Mouse (Mus musculus): ENCODE measurements at regions not wholly inside any gene's neighbourhood (a gene's known extent, or its start where the extent isn't known, plus 50 kb on each side); places are given as distances from the start of the nearest gene placed in this dataset.
A peak's percentile ranks its signal among the peaks of the same experiment; 100 is the strongest.

DNA sequence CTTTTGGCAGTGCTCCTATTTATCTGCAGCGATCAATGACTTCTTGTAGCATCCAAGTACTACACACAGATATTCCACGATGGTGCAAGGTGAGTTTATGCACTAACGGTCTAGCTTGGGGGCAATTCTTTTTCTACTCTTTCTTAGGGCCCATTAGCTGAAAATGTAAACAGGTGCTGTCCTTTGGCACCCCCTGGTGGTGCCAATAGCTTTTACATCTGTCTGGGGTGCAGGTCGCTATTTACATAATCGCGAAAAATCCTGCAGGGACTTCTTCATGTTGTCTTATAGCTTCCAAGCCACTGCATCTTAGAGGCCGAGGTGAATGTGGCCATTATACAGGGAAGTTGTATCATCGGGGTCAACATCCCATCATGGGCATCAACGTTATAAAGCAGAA lies 175.9 kb downstream of the Rps12 start:
- DNase-seq (ENCODE audit: low read depth, low spot score) = no peak

DNA sequence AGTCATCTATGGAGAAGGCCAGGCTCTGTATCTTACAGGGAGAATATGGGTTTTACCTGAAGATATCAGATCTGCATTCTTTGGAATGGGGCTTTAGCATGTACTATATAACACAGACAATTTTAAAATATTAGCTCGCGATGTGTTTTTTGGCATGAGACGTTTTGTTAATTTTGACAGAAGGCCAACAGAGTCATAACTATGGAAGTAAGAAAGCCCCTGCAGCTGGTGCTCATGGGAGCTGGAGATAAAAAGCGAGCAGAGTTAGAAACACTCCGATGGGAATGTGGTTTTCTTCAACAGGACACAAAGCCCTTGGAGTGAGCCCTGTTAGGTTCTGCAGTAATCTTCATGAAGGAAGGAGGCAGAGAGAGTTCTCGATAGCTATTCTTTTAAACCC lies 176.6 kb downstream of the Rps12 start:
- DNase-seq (ENCODE audit: low read depth, low spot score) = no peak

DNA sequence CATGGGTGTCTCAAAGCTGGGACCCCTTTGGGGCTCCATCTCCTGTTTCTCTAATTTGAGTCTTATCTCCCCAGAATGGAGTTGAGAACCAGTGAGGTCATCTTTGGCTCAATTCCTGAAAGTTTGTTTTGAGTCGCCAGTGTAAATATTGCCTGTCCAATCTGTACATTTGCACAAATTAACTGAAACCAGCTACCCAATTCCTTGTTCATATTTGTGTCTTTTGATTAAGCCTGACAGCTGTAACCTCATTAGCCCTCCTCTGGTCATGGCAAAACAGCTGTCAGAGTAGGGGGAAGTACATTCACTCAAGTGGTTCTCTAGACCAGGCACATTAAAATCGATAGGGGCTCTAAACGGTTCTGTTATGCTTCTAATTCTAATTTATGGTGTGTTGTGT lies 177.0 kb downstream of the Rps12 start:
- no peak for DNase-seq (ENCODE audit: low read depth, low spot score)

DNA sequence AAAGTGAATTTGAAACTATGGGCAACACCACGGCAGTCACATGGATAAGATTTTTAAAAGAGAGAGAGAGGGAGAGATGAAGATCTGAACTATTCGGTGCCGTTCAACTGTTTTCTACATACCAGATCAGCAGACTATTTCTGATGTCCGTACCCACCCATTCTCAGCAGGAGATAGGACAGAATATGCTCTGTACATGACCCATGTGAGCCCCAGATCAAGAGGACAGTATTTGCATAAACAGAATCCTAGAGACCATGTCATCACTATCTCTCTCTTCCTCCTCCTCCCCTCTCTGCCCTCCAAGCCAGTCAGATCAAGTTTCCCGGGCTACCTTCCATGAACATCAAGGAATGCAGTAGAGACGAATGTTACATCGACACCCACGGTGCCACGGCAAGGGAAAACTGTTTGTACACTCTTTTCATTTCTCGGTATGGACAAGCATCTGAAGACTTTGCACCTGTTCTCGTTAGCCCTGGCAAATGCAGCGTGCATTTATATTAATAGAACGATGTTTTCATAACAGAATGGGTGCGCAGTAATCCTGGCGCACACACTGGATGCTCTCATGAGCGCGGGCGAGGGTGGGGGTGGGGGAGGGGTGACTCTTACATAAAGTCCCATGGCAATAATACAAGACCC lies 177.7 kb downstream of the Rps12 start:
- no peak for DNase-seq (ENCODE audit: low read depth, low spot score)

DNA sequence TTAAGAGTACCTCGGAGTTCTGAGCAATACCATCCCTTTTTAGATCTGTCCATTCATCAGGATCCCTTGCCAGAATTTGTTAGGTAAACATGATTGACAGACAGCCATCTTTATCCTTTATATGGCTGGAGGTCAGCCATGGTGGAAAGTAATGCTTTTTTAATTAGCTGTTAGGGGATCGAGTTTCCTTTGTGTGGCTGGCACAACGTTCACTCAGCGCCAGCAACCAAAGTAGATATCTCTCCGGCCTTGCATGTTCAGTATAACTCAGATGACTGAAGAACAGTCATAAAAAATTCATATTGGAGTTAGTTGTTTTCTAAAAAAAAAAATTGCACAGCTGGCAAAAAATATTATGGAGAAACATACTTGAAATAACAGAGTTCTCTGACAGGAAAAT lies 186.4 kb downstream of the Rps12 start:
- no peak for DNase-seq (ENCODE audit: low read depth, low spot score)

DNA sequence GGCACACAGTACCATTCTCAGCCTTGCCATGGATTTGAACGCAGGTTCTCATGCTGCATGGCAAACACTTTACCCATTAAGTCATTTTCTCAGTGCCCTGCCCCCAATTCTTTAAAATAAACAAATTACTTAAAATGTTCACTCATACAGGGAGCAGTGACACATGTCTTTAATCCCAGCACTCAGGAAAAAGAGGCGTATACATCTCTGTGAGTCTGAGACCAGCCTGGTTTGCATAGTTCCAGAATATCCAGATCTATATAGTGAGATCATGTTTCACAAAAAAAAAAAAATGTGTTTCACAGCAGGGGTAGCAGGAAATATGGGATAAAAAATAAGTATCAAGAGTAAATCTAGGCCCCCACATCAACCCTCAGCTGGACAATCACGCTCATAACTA lies 191.5 kb downstream of the Rps12 start:
- DNase-seq (ENCODE audit: low read depth, low spot score) = no peak

DNA sequence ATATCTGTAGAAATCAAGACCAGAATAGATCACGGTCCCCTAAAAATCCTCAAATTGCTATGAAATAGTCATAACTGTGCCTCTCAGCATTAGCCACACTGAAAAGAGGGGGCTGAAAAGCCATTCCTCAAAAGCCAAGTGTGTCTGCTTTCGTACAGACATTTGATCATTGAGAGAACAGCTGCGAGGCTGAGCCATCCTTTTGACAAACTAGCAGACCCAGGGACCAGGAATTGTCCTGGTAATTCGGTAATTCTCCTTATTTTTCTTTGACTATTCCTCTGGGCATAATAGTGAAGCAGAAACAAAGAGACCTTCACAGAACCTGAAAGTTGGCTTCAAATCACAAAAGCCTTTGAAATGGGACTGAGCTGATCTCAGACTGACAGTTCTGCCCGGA lies 206.8 kb downstream of the Rps12 start:
- DNase-seq (ENCODE audit: low read depth, low spot score) = no peak

DNA sequence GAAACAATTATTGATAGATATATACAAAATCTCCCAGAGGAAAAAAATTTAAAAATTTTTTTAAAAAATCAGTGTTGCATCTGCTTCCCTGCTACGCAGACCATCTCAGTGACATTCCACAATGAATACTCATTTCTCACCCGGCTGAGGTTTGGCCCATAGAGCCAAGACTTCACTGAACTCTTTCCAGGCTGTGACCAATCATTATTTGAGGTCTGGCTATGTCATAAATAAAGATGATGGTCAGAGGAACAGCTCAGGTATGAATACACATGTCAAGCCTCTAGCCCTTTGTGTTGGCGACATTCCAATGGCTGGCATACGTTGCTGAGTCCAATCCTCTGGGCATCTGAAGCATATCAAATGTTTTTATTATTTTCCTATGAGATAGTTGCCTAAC lies 216.1 kb downstream of the Rps12 start:
- no peak for DNase-seq (ENCODE audit: low read depth, low spot score)

DNA sequence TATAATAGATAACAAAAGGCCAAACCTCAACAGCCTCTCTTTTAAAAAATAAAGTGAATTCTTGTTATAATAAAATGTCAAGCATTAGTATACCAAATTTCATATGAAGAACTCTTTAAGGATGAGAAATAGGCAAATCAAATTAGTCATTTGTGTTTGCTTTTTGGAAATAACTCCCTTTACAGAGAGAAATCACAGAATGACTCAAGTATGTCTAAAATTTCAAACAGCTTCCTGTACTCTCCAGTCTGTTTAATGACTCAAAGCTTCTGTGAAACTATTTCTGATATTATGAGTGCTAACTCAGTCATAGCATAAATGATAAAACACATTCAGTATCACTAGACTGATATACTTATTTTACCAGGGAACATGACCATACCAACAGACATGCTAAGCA lies 217.7 kb downstream of the Rps12 start:
- peak; percentile 12 for DNase-seq (ENCODE audit: low read depth, low spot score)

DNA sequence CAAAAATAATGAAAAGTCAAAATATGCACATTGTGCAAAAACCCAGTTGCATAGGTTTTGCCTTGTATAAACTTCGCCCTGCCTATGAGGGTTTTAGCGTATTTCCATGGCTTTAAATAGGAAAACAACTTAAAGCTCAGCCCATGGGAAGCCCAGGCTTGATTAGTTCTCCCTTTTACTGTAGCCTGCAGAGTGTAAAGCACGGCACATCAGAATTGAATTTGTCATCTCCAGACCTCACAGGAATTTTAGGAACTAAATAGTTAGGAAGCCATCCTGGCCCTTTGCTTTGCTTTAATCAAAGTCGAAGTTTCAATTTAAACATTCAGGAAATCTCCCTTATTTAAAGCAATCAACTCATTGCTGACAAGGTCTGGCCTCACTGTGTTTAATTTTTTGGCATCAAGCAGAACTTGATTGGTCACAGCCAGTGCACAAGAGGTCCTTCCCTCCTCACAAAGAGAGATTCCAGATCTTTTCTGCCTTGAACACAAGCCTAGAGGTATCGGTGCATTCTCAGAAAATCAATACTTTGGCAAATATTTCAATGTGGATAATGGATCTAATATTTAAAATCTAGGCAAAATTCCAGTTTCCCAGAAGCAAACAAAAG lies 211.8 kb upstream of the Eya4 start:
- DNase-seq (ENCODE audit: low read depth, low spot score) = no peak

DNA sequence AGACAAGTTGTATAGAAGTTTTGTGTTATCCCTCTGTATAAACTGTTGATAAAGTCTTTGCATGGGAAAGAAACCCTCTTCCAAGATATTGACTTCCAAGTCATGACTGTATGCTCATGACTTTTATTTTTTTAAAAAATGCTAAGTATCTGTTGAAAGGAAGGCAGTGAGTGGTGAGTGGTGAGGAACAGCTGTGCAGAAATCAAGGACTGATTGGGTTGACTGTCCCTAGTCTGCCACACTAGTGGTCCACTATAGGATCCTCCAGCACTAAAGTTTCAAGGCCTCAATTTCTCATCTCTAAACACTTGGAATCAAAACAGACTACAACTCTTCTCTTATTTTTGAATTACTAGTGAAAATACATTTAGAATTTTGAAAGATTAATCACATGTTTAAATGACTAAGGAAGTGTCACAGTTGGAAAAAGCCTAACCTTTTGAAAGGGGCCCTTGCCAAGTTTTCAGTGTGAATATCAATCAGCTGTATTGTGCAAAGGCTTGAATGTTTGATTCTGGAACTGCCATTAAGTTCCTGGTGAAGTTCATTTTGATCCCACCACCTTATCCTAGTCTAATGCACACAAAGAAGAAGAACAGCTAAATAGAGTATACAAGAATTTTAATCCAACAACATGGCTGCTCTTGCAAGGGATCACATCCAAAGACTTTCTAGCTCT lies 209.5 kb upstream of the Eya4 start:
- no peak for DNase-seq (ENCODE audit: low read depth, low spot score)

DNA sequence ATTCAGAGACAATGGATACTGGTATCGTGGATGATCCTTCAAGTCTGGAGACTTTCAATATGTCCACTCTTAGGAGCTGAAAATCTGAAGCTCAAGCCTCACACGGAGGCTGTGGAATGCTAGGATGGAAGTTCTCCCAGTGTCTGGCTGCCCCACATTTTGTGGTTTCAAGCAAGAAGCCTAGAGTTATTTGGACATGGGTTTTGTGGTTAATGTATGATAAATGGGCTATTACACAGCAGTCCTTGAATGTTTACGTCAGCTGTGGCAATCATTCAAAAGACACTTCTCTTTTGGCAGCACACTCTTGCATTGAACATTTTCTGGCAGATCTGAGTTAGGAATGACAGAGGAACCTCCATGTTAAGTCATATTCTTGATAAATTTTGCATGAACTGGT lies 207.2 kb upstream of the Eya4 start:
- no peak for DNase-seq (ENCODE audit: low read depth, low spot score)

DNA sequence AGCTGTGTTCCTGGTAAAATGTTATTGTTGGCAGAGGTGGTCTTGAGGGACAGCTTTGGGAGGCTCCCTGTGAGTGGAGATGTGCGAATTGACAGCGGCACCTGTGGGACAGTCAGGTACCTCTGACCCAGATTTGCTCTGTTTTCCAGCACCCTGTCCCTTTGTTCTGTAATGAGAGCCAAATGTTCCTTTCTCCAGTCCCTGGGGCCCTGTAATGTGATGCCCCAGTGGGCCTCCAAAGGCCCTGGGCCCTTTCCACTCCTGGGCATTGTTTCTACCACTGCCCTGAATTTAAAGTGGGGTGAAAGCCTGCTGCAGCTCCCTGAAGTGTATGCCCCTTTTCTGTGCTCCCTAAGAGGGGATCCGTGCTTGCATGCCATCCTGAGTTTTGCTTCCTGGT lies 198.6 kb upstream of the Eya4 start:
- no peak for DNase-seq (ENCODE audit: low read depth, low spot score)

DNA sequence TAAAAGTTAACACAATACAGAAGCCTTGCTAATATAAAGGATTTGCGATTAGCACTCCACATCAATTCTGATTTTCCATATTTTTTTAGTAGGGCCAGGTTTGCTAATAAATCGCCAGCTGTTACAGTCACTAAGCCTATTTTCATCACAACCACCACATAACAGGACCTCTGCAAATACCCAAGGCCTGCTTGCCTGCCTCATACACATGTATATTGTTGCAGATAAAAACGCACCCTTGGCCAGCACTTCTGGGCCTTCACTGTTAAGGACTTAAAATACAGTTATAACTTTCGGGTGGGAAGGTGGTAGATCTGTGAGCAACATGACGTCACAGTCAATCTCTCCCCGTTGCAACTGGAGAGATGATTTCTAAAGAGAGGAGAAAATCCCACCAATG lies 197.7 kb upstream of the Eya4 start:
- no peak for DNase-seq (ENCODE audit: low read depth, low spot score)

DNA sequence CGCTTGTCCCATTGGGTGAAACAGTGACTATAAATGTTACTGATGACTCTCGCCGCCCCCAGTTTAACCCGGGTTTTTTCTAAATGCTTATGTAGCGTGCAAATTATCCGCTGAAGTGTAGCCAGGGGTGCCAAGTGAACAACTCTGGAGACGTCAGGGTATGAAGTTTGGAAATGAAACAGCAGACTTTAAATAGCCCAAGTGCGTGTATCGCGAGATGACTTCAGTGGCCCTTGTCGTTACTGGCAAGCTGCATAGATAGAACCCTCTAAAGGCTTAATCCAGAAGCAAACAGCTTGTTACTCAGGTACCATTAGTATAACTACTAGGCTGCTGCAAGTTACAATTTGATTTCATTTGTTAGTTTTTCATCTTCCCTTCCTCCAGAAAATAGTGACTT lies 192.1 kb upstream of the Eya4 start:
- no peak for DNase-seq (ENCODE audit: low read depth, low spot score)

DNA sequence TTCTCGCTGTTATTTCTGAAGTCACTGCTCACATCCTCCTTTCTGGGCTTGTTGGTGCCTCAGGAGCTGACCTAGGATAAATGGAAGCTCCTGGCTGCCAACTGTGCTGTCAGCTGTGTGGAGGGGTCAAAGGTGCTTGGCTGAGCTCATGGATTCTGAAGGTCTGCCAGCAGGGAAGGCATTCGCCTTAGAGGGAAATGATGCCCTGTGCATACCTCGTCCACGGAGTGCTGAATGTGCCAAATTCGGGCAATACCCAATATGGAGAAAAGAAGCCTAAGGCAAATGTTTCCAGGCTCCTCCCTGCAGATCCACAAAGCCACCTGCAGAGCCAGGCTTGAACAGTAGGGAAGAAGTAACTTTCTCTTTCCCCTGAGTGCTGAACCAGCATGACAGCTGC lies 191.3 kb upstream of the Eya4 start:
- no peak for DNase-seq (ENCODE audit: low read depth, low spot score)

DNA sequence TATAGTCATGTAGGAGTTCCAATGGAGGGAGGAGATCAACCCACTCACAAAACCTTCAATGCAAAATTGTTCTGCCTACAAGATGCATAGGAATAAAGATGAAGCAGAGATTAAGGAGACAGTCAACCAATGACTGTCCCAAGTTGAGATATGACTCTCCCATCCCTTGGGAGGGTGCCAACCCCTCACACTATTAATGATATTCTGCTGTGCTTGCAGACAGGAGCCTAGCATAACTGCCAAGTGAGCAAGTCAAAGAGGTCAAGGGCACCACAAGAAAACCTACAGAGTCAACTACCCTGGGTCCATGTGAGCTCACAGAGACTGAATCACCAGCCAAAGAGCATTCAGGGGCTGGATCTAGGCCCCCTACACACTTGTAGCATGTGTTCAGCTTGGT lies 184.1 kb upstream of the Eya4 start:
- no peak for DNase-seq (ENCODE audit: low read depth, low spot score)

DNA sequence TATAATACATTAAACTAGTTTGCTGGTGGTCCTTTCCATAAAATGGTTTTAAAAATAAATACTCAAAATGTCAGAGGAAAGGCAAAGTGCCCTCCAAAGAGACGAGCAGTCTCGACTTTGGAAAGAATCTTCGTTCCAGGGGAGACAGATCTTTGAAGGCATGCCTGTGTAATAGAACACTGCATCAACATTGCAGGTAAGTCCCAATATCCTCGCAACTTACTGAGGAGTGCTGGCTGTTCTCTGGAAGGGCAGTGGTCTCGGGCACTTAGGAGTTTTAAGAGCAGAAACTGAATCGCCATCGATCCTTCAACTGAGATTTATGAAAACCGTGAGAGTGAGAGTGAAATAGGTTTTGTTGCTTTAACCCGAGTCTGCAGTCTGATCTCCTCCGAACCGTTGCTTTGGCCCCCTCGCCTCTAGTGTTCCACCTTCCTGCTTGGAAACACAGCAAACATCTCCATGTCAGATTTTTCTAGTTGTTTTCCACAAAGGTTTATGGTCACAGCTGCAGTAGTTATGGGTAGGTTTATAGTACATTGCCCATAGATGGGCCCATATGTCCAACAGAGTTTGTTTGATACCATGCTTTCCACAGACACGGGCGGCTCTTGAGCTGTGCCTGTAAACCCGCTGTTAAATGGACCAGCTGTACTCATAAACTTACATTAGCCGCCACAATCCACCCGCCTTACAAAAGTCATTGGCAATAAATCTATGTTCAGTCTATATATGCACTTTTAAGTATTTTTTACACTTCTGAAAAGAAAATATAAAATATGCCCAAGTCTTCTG lies 181.6 kb upstream of the Eya4 start:
- DNase-seq (ENCODE audit: low read depth, low spot score) = no peak

DNA sequence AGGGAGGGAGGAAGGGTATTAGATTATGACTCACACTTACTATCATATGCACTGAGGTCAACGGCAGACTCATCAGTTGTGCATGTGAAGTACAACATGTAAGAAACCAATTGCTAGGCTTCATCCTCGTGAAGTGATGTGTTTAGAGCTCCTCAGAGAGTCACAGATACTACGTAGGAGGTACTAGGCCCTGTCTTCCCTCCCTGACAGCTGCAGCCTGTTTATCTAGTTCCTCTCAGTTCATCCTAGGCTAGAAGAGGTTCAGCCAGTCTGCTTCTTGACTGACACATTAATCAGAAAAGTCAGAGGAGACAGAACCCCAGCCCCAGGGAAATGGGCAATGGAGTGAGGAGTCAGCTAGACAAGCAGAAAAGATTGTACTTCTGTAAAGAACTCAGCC lies 180.1 kb upstream of the Eya4 start:
- DNase-seq (ENCODE audit: low read depth, low spot score) = no peak

DNA sequence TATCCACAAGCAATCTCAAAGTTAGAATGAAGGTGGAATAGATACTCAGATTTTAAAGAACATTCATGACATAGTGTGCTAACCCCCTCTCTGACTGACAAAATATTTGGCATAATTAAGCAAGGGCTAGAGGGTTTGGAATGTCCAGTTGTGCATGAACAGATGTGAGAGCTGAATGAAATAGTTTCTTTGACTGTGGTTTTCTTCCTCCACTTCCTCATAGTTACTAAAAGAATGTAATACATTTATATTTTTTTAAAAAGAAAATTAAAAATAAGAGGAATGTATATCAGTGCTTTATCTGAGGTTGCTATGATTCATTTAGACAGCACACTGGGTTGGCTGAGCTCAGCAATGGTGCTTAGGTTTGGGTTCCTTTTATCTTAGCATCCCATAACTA lies 176.2 kb upstream of the Eya4 start:
- no peak for DNase-seq (ENCODE audit: low read depth, low spot score)

DNA sequence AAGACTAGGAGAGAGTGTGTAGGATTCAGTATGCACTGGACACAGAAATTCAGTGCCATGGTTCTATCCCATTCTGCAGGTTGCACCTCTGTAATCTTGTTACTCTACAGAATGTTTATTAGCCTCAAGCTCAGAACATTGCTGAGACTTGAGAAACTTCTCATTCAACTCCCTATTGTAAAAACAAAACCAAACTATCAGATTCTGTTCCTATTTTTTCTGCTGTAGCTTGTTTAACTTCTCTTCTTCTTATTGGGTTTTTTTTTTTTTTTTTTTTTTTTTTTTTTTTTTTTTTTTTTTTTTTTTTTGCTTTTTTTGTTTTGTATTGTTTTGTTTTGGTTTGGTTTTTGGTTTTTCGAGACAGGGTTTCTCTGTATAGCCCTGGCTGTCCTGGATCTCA lies 172.1 kb upstream of the Eya4 start:
- DNase-seq (ENCODE audit: low read depth, low spot score) = no peak

DNA sequence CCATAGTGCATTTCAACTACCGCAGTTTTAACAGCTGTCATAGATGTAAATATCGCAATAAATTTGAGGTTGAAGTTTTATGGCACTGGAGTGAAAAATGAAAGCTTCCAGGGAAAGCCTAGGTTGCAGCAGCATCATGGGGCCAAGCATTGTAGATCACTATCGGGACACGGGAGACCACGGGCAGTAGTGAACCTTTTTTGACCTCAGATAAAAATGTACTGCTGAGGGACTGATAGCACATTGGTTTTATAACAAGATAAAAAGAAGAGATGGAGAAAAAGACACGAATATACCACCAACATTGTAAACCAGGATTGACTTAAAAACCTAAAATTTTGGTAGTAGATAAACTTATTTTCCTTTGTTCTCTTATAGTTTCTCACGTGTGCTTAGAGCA lies 143.1 kb upstream of the Eya4 start:
- DNase-seq (ENCODE audit: low read depth, low spot score) = no peak

DNA sequence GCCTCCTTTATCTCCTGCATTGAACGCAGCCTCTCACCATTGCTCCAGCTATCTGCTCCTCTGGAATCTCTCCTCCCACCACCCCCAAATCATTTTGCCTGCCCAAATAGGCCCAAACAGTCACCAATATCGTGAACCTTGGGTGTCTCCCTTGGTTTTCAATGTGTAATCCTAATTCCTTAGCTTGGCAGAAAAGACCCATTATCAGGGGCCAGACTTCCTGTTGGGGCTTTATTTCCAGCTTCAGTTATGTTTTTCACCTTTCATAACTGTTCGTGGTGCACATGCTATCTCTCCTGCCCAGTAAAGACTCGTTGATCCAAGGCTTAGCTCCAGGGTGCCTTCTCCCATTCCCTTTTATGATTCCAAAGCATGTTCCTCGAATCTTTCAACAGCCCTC lies 142.4 kb upstream of the Eya4 start:
- DNase-seq (ENCODE audit: low read depth, low spot score) = no peak
